Mouse (Mus musculus): ENCODE results near the gene Mup17.
"Not testable (repeated sequence)": the region's sequence is repeated elsewhere in the genome, so short reads cannot be mapped to it uniquely, and the experiment has no call there.

The Mup17 gene

DNA sequence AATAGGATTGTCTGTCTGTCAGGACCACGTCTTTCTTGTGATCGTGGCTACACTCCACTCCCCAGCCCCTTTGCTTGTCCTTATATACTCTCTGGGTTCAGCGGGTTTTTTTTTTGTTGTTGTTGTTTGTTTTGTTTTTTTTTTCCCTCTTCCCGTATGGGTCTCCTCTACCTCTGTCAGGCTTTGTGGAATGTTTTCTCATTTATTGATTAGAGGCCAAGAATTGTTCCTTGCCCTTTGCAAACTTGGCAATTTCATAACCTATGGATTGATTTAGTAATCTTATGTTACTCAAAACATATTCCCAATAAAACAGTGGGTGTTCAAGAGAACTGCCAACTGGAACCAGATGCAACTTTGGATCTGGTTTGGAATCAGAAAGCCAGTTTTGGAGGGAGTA, at the start of gene Mup17:
Gene Mup17, minus strand, starts transcription at position 101 of the 400 bp plus-strand sequence.
- in situ Hi-C loops (cut with MboI; ENCODE audit: low sequenced_read_pairs), result not testable (repeated sequence)

DNA sequence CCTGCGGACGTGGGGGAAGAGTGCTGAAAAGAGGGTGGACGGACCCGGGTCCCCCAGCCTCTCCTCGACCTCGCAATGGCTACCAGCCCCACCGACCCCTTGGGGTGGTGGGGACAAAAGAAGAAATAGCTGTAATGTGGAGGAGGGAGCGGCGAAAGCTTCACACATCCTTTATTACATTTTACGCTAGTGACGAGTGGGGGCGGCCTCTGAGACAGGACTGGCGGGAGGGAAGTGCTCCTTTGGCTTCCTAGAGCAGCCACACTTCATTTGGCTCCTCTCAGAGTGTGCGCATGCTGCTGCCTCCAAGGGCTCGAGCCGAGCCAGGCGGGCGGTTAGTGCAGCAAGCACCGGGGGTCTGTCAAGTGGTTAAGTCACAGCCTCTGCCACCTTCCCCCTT, 24.1 kb downstream of the Mup17 start:
- in situ Hi-C loops (cut with MboI; ENCODE audit: low sequenced_read_pairs), result not testable (repeated sequence)

DNA sequence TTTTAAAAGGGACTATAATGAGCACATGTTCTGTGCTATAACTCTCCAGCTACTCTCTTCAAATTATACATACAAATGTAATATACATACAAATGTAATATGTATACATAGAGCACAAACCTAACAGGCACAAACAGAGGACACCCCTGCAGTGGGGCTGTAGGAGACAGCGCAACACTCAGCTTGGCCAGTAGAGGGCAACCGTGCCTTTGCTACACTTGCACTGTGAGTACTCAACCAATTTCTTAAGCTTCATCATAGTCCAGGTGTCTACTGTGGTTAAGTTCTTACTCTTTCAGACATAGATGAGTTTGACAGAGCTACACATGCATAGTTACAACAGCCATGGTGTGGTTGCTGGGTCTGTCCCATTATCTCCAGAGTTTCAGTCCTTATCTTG, 39.8 kb downstream of the Mup17 start:
- in situ Hi-C loops (cut with MboI; ENCODE audit: low sequenced_read_pairs), result not testable (repeated sequence)

Data from CH12F3 (cell line).